Mouse (Mus musculus) lung, postnatal 0 days (tissue): ENCODE measurements at regions not wholly inside any gene's neighbourhood (a gene's known extent, or its start where the extent isn't known, plus 50 kb on each side); places are given as distances from the start of the nearest gene placed in this dataset.

Experiments
- CTCF ChIP-seq: IDR thresholded peaks from 2 replicates; pipeline ENCODE4 v1.5.1; 2016; ENCODE audit warnings: antibody characterized with exemption, mild to moderate bottlenecking
- EP300 ChIP-seq: IDR thresholded peaks from 2 replicates; pipeline ENCODE4 v1.6.1; 2016; ENCODE audit warnings: antibody characterized with exemption, mild to moderate bottlenecking, control low read depth

DNA sequence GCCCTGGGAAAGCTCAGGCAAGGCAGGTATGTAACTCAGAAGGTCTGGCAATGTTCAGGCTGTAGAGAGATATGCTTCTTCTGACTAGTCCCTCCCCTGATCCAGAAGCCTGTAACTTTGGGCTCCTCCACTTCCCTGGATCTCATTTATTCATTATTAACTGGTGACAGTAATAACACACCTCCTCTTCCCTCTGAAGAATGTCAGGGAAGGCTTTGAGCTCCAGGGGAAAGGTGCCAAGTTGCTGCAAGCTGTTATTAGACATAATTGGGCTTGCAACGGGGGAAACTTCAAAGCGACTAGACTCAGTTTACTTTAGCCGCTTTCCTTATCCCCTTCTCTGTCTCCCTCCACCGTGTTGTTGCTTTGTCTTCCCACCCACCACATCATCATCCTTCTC is 75.6 kb upstream of the Tmprss2 start:
- TF ChIP-seq EP300: no peak
- no peak for TF ChIP-seq CTCF
